Mouse (Mus musculus) 416B (cell line): ENCODE data around the gene Ankrd65.
A peak's percentile ranks its signal among the peaks of the same experiment; 100 is the strongest.

Source experiments
- DNase-seq: peaks from one replicate; pipeline ENCODE4 v3.0.0; 2011; ENCODE audit warnings: low read depth

Gene Ankrd65

GRCm38 (mm10) chr4:155812665-155813181 is 22.5 kb downstream of the Ankrd65 start:
- DNase-seq = peak; percentile 70

GRCm38 (mm10) chr4:155817533-155817932 is 27.3 kb downstream of the Ankrd65 start:
- DNase-seq = no peak

- DNase-seq = peak; percentile 69
Measured at GRCm38 (mm10) chr4:155821025-155821424, 30.8 kb downstream of the Ankrd65 start.

- DNase-seq = no peak
Measured at GRCm38 (mm10) chr4:155823443-155823842, 33.2 kb downstream of the Ankrd65 start.

GRCm38 (mm10) chr4:155829866-155830265 is 39.6 kb downstream of the Ankrd65 start:
- no peak for DNase-seq

- peak; percentile 54 for DNase-seq
Measured at GRCm38 (mm10) chr4:155830596-155830995, 40.4 kb downstream of the Ankrd65 start.

- peak; percentile 97 for DNase-seq
Measured at GRCm38 (mm10) chr4:155831205-155831766, 41.0 kb downstream of the Ankrd65 start, which contains the start of gene Aurkaip1. Aurkaip1 (plus strand) TSS chr4:155831272.

- no peak for DNase-seq
Measured at GRCm38 (mm10) chr4:155831831-155832230, 41.6 kb downstream of the Ankrd65 start.

GRCm38 (mm10) chr4:155832321-155832720 is 42.1 kb downstream of the Ankrd65 start:
- no peak for DNase-seq

- no peak for DNase-seq
Measured at GRCm38 (mm10) chr4:155833234-155833633, 43.0 kb downstream of the Ankrd65 start.

GRCm38 (mm10) chr4:155833836-155834235 is 43.6 kb downstream of the Ankrd65 start:
- peak; percentile 87 for DNase-seq

GRCm38 (mm10) chr4:155837404-155838010 is 47.3 kb downstream of the Ankrd65 start:
- DNase-seq = peak; percentile 76

- no peak for DNase-seq
Measured at GRCm38 (mm10) chr4:155838187-155839153, 48.2 kb downstream of the Ankrd65 start.

GRCm38 (mm10) chr4:155839483-155839910 is 49.3 kb downstream of the Ankrd65 start, which contains the start of gene Mxra8:
Mxra8 (plus strand) TSS chr4:155839680.
- no peak for DNase-seq

- DNase-seq = no peak
Measured at GRCm38 (mm10) chr4:155840076-155841002, 50.1 kb downstream of the Ankrd65 start.

- DNase-seq = peak; percentile 77
Measured at GRCm38 (mm10) chr4:155841003-155841454, 50.8 kb downstream of the Ankrd65 start.

- no peak for DNase-seq
Measured at GRCm38 (mm10) chr4:155841651-155842270, 51.5 kb downstream of the Ankrd65 start.

- DNase-seq = no peak
Measured at GRCm38 (mm10) chr4:155843231-155843630, 53.0 kb downstream of the Ankrd65 start.

GRCm38 (mm10) chr4:155846871-155847578 is 56.8 kb downstream of the Ankrd65 start, which contains the start of gene Dvl1:
Dvl1 (plus strand) TSS chr4:155847402.
- DNase-seq = peak; percentile 82
